Mouse (Mus musculus): ENCODE measurements around the gene Ptms. TPM values are rescaled to one million over a fixed set of nuclear protein-coding genes. Genes with fewer than 3 reads are reported as not detected.

Ptms gene
- 1,000 to 10,000 TPM; 1,161 to 1,212 TPM for total RNA-seq (2021)
- long read RNA-seq, experiment 1, transcript Ptms-201 (5 exons, 1,149 nt): major isoform, 220 of 370 reads
- long read RNA-seq, experiment 1, transcript Ptms-203 (4 exons, 629 nt): minor isoform, 60 of 370 reads
- long read RNA-seq, experiment 1, partial matches to known transcripts: 70 of 370 reads
- long read RNA-seq, experiment 1, other reads (novel, unspliced or antisense): 17 of 370 reads
- long read RNA-seq, experiment 2, transcript Ptms-203 (4 exons, 629 nt): minor isoform, 30 of 292 reads
- long read RNA-seq, experiment 2, transcript Ptms-201 (5 exons, 1,149 nt): major isoform, 196 of 292 reads
- long read RNA-seq, experiment 2, partial matches to known transcripts: 55 of 292 reads
- long read RNA-seq, experiment 2, other reads (novel, unspliced or antisense): 9 of 292 reads

- peak; percentile 91 to 97 for DNase-seq (ENCODE audit: low spot score in 2 of 2)
- intact Hi-C loops (cut with DNase I): no loop called here
Observed at GRCm38 (mm10) chr6:124919695-124920317, at the start of gene Ptms. Ptms (minus strand) TSS chr6:124920103.

DNA sequence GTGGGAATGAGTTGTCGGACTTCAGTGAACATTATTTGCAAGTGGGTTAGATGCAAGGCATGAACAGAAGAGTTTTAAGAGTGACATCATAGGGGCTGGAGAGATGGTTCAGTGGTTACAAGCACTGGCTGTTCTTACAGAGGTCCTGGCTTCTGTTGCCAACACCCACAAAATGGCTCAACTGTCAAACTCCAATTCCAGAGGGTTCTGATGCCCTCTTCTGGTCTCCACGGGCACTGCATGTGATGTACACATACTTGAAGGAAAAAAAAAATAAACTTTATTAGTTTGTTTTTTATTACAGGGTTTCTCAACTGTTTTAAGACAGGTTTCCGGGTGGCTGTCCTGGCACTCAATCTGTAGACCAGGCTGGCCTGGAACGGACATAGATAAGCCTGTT lies 47.9 kb upstream of the Ptms start:
- intact Hi-C loops (cut with DNase I): no loop called here
- peak; percentile 53 to 54 for DNase-seq (ENCODE audit: low spot score in 2 of 2)

DNA sequence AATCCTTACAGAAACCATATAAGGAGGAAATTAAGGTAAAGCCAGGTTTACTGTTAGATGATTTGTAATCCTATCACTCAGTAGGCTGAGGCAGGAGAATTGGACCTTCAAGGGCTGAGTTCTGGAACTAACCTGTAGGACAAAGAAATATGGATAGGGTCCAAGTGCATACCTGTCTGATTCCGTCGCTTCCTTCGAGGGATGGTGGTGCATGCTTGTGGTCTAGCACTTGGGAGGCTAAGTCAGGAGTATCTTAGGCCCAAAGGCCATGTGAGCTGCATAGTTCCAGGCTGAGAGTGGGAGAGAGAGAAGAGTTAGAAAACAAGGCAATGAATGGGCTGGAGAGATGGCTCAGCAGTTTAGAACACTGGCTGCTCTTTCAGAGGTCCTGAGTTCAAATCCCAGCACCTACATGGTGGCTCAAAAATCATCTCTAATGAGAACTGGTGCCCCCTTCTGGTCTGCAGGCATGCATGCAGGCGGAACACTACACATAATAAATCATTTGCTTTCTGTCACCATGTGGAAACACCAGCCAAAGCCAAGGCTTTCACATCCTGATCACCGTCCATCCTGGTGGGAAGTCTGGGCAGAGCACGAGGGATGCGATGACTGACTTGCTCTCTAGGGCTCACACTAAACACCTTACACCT lies 46.7 kb upstream of the Ptms start:
- no peak for DNase-seq (ENCODE audit: low spot score in 2 of 2)
- intact Hi-C loops (cut with DNase I): no loop called here

DNA sequence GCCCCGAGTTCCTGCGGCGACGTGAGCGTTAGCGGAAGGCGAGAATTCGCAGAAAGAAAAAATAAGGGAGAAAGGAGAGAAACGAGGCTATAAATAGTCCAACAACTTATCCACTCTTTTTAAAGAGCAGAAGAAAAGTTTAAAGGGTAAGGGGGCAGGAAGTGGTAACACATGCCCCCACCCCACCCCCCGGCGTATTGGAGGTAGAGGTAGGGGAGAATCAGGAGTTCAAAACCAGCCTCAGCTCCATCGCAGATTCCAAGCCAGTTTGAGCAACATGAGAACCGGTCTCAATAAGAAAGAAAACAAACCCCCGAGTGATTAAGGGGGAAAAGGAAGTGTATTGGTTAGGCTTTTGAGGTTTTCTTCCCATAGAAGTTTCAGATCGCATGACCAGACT lies 45.8 kb upstream of the Ptms start:
- intact Hi-C loops (cut with DNase I): no loop called here
- DNase-seq (ENCODE audit: low spot score in 2 of 2): no peak

- peak; percentile 94 for DNase-seq (ENCODE audit: low spot score in 2 of 2)
- intact Hi-C loops (cut with DNase I): no loop called here
Observed at GRCm38 (mm10) chr6:124965088-124965719, 45.3 kb upstream of the Ptms start, which contains the start of gene Cops7a. Cops7a (minus strand) TSS chr6:124965538.

DNA sequence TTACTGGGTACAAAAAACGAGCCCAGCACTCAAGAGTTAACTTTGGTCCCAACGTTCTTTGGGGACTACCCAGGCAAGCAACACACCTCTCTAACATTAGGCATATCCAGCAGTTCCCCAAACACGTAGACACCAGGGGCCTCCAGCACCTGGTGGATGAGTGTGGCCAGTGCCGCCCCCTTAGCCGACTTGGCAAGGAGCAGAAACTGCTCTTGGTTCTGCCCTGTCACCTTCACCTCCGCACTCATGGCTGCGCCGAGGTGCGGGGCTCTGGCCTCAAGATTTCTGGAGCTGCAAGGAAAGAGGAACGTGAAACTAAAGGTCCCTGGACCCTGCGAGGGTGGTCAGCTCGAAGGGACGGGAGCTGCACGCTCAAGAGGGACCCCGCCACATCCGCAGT lies 44.7 kb upstream of the Ptms start:
- DNase-seq (ENCODE audit: low spot score in 2 of 2): no peak
- intact Hi-C loops (cut with DNase I): no loop called here

DNA sequence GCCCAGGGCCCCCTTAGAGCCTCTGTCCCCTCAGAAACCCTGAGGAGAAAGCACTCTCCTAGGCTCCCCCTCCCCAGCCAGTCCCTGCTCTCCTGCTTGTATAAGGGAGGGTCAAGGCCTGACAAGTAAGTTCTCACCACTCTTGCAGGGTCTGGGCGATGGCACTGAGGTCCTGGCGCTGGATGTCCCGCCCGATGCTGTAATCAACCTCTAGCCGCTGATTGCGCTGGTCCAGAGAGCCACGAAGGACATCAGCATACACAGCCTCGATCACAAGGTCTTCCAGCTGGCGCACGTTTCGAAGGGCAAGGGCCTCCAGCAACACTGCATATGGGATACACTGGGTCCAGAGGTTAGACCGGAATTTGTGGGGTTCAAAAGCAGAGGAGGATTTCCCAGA lies 41.1 kb upstream of the Ptms start:
- no peak for DNase-seq (ENCODE audit: low spot score in 2 of 2)
- intact Hi-C loops (cut with DNase I): no loop called here

DNA sequence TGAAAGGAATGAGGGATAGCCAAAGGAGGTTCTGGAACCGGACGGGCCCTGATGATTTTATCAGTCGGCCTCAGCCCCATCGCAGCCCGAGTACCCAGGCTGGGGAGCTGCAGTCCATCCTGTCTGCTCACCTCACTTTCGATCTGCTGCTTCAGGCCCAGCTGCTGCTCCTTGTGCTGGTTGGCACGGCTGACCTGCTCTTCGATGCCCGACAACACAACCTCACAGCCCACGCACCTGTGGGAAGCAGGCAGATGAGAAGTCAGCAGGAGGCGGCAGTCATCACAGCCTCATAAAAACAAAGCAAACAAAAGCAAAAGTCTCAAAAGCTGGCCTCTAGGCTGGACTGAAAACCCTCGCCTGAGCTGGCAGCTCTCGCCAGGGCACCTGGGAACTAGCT lies 40.1 kb upstream of the Ptms start:
- intact Hi-C loops (cut with DNase I): no loop called here
- DNase-seq (ENCODE audit: low spot score in 2 of 2): no peak

- no peak for DNase-seq (ENCODE audit: low spot score in 2 of 2)
- intact Hi-C loops (cut with DNase I): no loop called here
Observed at GRCm38 (mm10) chr6:124958127-124958526, 38.2 kb upstream of the Ptms start.

- no peak for DNase-seq (ENCODE audit: low spot score in 2 of 2)
- intact Hi-C loops (cut with DNase I): no loop called here
Observed at GRCm38 (mm10) chr6:124955212-124955611, 35.3 kb upstream of the Ptms start.

- intact Hi-C loops (cut with DNase I): no loop called here
Observed at GRCm38 (mm10) chr6:124953991-124954715, 34.2 kb upstream of the Ptms start.

GRCm38 (mm10) chr6:124943526-124943925 lies 23.6 kb upstream of the Ptms start:
- intact Hi-C loops (cut with DNase I): no loop called here
- no peak for DNase-seq (ENCODE audit: low spot score in 2 of 2)

More at GRCm38 (mm10) chr6:124953991-124954715, 34.2 kb upstream of the Ptms start:
- no peak for DNase-seq (ENCODE audit: low spot score in 2 of 2)

GRCm38 (mm10) chr6:124941679-124942078 lies 21.8 kb upstream of the Ptms start:
- no peak for DNase-seq (ENCODE audit: low spot score in 2 of 2)
- intact Hi-C loops (cut with DNase I): no loop called here

DNA sequence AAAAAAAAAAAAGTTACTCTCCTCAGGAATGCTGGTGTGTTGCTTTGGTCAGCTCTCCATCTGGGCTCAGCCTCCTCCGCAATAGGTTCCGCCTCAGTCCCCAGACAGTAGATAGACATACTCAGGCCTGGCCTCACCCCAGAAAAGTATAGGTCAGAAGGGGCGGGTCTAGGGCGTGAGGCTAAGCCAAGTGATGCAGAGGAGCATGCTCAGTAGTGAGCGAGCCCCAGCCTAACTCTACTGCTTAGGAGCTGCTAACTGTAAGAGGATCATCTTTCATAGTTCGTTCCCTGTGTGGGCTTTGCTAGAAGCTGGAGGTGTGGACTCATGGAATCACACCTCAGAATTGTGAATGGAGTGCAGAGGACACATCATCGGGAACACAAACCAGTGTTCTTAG lies 18.7 kb upstream of the Ptms start:
- DNase-seq (ENCODE audit: low spot score in 2 of 2): no peak
- intact Hi-C loops (cut with DNase I): no loop called here

GRCm38 (mm10) chr6:124937493-124937892 lies 17.6 kb upstream of the Ptms start:
- DNase-seq (ENCODE audit: low spot score in 2 of 2): no peak
- intact Hi-C loops (cut with DNase I): no loop called here

DNA sequence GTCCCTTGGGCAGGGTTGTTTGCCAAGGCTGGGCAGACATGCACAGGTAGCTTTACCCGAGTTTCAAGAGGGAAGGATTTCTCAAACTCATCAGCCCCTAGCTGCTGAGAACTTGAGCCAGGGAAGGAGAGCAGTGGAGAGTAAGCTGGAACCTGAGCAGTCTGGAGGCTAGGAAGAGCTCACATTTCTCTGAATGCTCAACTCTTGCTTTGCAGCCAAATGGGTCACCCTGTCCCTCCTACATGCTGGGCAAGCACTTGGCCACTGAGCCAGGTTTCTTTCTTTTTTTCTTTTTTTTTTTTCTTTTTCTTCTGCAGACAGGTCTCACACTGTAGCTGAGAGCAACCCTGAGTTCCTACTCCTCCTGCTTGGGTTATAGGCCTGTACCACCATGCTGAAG lies 16.8 kb upstream of the Ptms start:
- DNase-seq (ENCODE audit: low spot score in 2 of 2): no peak
- intact Hi-C loops (cut with DNase I): no loop called here

DNA sequence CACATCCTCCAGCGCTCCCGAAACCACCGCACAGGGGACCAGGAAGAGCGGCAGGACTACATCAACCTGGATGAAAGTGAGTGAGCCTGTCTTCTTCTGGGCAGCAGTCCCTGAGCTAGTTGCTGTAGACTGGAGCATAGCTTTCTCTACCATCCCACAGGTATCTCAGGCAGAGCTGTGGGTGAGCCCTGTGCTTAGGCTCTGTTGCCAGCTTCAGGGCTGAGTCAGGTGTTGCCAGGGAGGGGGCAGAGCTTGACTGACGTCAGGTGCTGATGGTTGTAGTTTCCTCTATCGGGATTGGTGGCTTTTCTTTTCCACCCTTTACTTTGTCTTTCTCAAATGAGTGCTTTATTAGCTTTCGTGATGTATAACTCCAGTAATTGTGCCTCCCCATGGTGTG lies 14.8 kb upstream of the Ptms start:
- DNase-seq (ENCODE audit: low spot score in 2 of 2): no peak
- intact Hi-C loops (cut with DNase I): loop anchor here (5.0 kb wide), 2 partner anchors 72 to 73 kb away; partner anchors contain the start of genes Gpr162 and Zfp384

- intact Hi-C loops (cut with DNase I): loop anchor here (5.0 kb wide), 2 partner anchors 71 to 74 kb away; partner anchors contain the start of genes Gpr162 and Zfp384
- DNase-seq (ENCODE audit: low spot score in 2 of 2): no peak
Observed at GRCm38 (mm10) chr6:124933127-124933526, 13.2 kb upstream of the Ptms start.

DNA sequence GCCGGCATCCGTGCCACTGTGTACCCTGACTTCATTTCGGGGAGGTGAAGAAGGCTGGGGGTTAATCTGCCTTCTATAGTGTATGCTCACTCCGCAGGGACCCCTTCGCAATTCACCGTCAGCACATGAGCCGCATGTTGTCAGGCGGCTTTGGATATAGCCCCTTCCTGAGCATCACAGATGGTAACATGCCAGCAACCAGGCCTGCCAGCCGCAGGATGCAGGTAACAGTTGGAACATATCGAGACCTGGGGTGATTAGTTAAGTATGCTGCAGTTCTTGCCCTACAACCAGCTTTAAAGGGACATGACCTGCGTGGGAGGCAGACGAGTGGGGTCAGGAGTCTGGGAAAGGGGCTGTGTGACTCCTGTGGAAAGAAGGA lies 12.4 kb upstream of the Ptms start:
- no peak for DNase-seq (ENCODE audit: low spot score in 2 of 2)
- intact Hi-C loops (cut with DNase I): loop anchor here (5.0 kb wide), 2 partner anchors 70 to 75 kb away; partner anchors contain the start of genes Gpr162 and Zfp384

All from left cerebral cortex, postnatal 14 days (tissue).